Mouse (Mus musculus) ES-Bruce4 (cell line): ENCODE data around the gene Dnah5. TPM values are rescaled to one million over a fixed set of nuclear protein-coding genes. Genes with fewer than 3 reads are reported as not detected.
"Not testable (repeated sequence)": the region's sequence is repeated elsewhere in the genome, so short reads cannot be mapped to it uniquely, and the experiment has no call there.

ENCODE experiments used
- H3K27ac ChIP-seq: 2 replicates; pipeline ENCODE4 v1.5.1; 2012; ENCODE audit warnings: low read length, inconsistent platforms; ENCODE audit not compliant: insufficient read depth
- H3K27me3 ChIP-seq: 2 replicates; pipeline ENCODE4 v1.6.1; 2012; ENCODE audit warnings: mild to moderate bottlenecking, low read length, inconsistent platforms; ENCODE audit not compliant: control insufficient read depth, poor library complexity, insufficient read depth, severe bottlenecking
- H3K36me3 ChIP-seq: 2 replicates; pipeline ENCODE4 v1.6.1; 2012; ENCODE audit warnings: inconsistent platforms, mild to moderate bottlenecking, low read length, moderate library complexity; ENCODE audit not compliant: control insufficient read depth, poor library complexity, insufficient read depth, severe bottlenecking
- H3K4me1 ChIP-seq: one replicate; pipeline ENCODE4 v1.8.1; 2011; ENCODE audit warnings: low read length; ENCODE audit not compliant: control insufficient read depth, insufficient read depth
- H3K4me3 ChIP-seq: 2 replicates; pipeline ENCODE4 v1.5.1; 2011; ENCODE audit warnings: low read depth, mild to moderate bottlenecking, low read length
- H3K9ac ChIP-seq: 2 replicates; pipeline ENCODE4 v1.6.1; 2012; ENCODE audit warnings: low read depth, mild to moderate bottlenecking, inconsistent platforms; ENCODE audit not compliant: poor library complexity, severe bottlenecking
- H3K9me3 ChIP-seq: replicated peaks from 2 replicates; pipeline ENCODE4 v1.6.1; 2012; ENCODE audit warnings: mild to moderate bottlenecking, low read length, inconsistent platforms; ENCODE audit not compliant: control insufficient read depth, poor library complexity, insufficient read depth, severe bottlenecking
- CTCF ChIP-seq: IDR thresholded peaks from one replicate; pipeline ENCODE4 v1.8.1; 2011; ENCODE audit warnings: low read depth, low read length
- EP300 ChIP-seq: IDR thresholded peaks from 2 replicates; pipeline ENCODE4 v1.6.1; 2011; ENCODE audit warnings: low read depth, low read length; ENCODE audit not compliant: insufficient read depth
- POLR2A ChIP-seq: IDR thresholded peaks from one replicate; pipeline ENCODE4 v1.8.1; 2011; ENCODE audit warnings: low read length; ENCODE audit not compliant: insufficient read depth
- polyA plus RNA-seq: library from polyadenylated mRNA; stranded (reverse); fragments of >200 nt; gene quantifications from 2 replicates; pipeline ENCODE4 v1.2.4, GENCODE M21; 2011; ENCODE audit warnings: low read depth; ENCODE audit not compliant: missing spikeins, insufficient read depth, insufficient read length

Dnah5 gene
- polyA plus RNA-seq, 1 experiment = 0.04 TPM

- no peak for TF ChIP-seq CTCF
- no peak for TF ChIP-seq EP300
- no peak for TF ChIP-seq POLR2A
- H3K27me3 ChIP-seq = no peaks in the 10 kb centered on the region
- no peaks in the 10 kb centered on the region; the same call in 1 of the 2 replicates for H3K9me3 ChIP-seq
- H3K4me3 ChIP-seq = no peak overlapping the region
- no peaks in the 10 kb centered on the region for H3K36me3 ChIP-seq
- no peak overlapping the region for H3K9ac ChIP-seq
- no peaks in the 10 kb centered on the region for H3K4me1 ChIP-seq
- H3K27ac ChIP-seq = no peak overlapping the region
Measured at GRCm38 (mm10) chr15:28444494-28444893, 240.9 kb downstream of the Dnah5 start.

GRCm38 (mm10) chr15:28461091-28461778, 257.7 kb downstream of the Dnah5 start:
- not testable (repeated sequence) for H3K4me3 ChIP-seq, H3K4me1 ChIP-seq, H3K27me3 ChIP-seq, H3K36me3 ChIP-seq, H3K27ac ChIP-seq, H3K9me3 ChIP-seq, H3K9ac ChIP-seq

- no peaks in the 10 kb centered on the region for H3K9me3 ChIP-seq
- H3K27ac ChIP-seq = no peak overlapping the region
- TF ChIP-seq POLR2A (no peak), EP300 (no peak), CTCF (no peak)
- H3K4me1 ChIP-seq = no peaks in the 10 kb centered on the region
- no peak overlapping the region for H3K9ac ChIP-seq
- H3K36me3 ChIP-seq = no peaks in the 10 kb centered on the region
- no peak overlapping the region for H3K4me3 ChIP-seq
- H3K27me3 ChIP-seq = no peaks in the 10 kb centered on the region
Measured at GRCm38 (mm10) chr15:28466591-28467247, 263.2 kb downstream of the Dnah5 start.

- Histone ChIP-seq H3K9ac (no peak overlapping the region), H3K27ac (no peak overlapping the region), H3K4me3 (no peak overlapping the region), H3K4me1 (no peaks in the 10 kb centered on the region), H3K36me3 (no peaks in the 10 kb centered on the region), H3K9me3 (no peaks in the 10 kb centered on the region), H3K27me3 (no peaks in the 10 kb centered on the region)
- no peak for TF ChIP-seq EP300
- no peak for TF ChIP-seq POLR2A
- no peak for TF ChIP-seq CTCF
Measured at GRCm38 (mm10) chr15:28473749-28474390, 270.3 kb downstream of the Dnah5 start.

GRCm38 (mm10) chr15:28502820-28503219, 299.3 kb downstream of the Dnah5 start:
- no peak overlapping the region for H3K9ac ChIP-seq
- no peak overlapping the region for H3K27ac ChIP-seq
- no peaks in the 10 kb centered on the region for H3K9me3 ChIP-seq
- TF ChIP-seq EP300 = no peak
- TF ChIP-seq POLR2A = no peak
- no peak for TF ChIP-seq CTCF
- H3K27me3 ChIP-seq = no peaks in the 10 kb centered on the region
- H3K4me1 ChIP-seq = no peaks in the 10 kb centered on the region
- no peak overlapping the region for H3K4me3 ChIP-seq
- H3K36me3 ChIP-seq = no peaks in the 10 kb centered on the region

- Histone ChIP-seq H3K4me3 (no peak overlapping the region), H3K27ac (no peak overlapping the region)
- TF ChIP-seq POLR2A (no peak), EP300 (no peak), CTCF (no peak)
Measured at GRCm38 (mm10) chr15:28515176-28515575, 311.6 kb downstream of the Dnah5 start.

More at GRCm38 (mm10) chr15:28515176-28515575, 311.6 kb downstream of the Dnah5 start:
- Histone ChIP-seq H3K4me1 (no peaks in the 10 kb centered on the region), H3K36me3 (no peaks in the 10 kb centered on the region), H3K27me3 (no peaks in the 10 kb centered on the region), H3K9me3 (no peaks in the 10 kb centered on the region), H3K9ac (no peak overlapping the region)

Other genes starting within 250 kb of the Dnah5 start
- gene Trio, start 177.9 kb upstream of the Dnah5 start, polyA plus RNA-seq = 52.5 and 62.2 TPM in 2 replicates